Mouse (Mus musculus): ENCODE measurements around the gene Zfp984. TPM values are rescaled to one million over a fixed set of nuclear protein-coding genes. Genes with fewer than 3 reads are reported as not detected.

Zfp984 gene
- 3.6 TPM for polyA plus RNA-seq (2015; fragmentation: Illumina TruSeq; extraction: RNeasy Lipid Tissue Mini Kit (QIAGEN cat#74804); ENCODE audit: insufficient read depth, low read depth, low replicate concordance)

DNA sequence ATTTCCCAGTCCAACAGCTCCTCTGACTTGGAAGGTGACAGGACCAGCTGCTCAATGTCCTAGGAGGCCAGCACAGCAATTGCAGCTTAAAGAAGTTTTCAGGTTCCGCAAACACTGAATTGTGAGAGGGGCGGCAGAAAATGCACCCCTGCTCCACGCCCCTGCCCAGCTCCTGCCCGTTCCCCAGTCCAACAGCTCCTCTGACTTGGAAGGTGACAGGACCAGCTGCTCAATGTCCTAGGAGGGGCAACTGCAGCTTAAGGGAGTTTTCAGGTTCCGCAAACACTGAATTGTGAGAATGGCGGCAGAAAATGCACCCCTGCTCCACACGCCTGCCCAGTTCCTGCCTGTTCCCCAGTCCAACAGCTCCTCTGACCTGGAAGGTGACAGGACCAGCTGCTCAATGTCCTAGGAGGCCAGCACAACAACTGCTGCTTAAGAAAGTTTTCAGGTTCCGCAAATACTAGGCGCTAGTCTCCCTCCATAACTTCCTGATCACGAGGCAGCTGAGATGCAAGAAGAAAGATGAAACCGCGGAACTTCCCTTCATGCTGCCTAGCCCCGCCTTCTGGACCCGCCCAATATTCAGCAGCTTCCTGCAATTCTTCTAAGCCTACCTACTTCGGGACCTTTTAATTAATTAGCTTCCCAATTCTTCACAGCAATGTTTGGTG, at the start of gene Zfp984:
Gene Zfp984, minus strand, starts transcription at position 497 of the 674 bp plus-strand sequence.

DNA sequence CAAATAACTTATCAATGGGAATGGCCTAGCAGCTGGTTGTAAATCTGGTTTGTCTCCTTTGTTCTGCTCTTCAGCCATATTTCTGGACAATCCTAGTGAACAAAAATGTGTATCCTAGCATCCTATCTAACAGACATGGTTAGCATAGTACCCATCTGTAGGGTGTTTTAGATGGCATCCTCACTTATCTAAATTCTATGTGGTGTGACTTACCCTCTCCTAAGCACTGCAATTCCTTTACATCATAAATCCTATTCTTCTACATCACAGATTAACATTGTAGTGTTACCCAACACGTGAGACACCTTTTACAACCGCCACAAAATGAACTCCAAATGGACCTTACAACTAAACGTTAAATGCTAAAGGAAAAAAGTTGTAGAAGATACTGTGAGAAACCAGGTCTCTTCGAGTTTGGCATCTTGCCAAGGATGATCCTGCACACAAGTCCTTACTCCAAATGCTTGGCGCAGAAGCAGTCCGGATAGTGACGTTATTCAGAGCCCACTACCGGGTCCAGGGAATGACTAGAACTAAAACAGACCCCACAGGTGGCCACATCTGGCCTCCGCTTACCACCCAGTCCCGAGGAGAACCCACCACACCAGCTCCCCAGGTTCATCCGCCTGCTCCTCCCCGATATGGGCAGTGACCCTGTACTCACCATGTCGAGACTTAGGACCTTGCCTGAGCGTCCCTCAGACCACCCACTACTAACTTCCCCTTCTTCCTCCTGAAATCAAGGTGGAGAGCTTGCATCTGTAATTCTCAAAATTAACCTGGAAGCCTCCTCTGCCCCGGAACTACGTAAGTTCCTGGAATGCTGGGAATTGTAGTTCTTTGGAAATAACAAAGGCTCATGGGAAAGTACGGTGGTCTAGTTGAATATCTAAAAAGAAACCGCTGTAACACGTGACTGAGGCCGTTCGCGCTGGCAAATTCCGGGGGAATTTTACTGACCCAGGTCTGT, 38.3 kb upstream of the Zfp984 start, which contains the start of gene Zfp933:
Gene Zfp933, minus strand, starts transcription at position 753 of the 970 bp plus-strand sequence.

Other genes starting within 250 kb of the Zfp984 start
- 2.3 TPM for gene Zfp979, start 167.3 kb downstream of the Zfp984 start, polyA plus RNA-seq (2015; fragmentation: Illumina TruSeq; extraction: RNeasy Lipid Tissue Mini Kit (QIAGEN cat#74804); ENCODE audit: insufficient read depth, low read depth, low replicate concordance)
- not detected for gene Zfp534, start 107.2 kb downstream of the Zfp984 start, polyA plus RNA-seq (2015; fragmentation: Illumina TruSeq; extraction: RNeasy Lipid Tissue Mini Kit (QIAGEN cat#74804); ENCODE audit: insufficient read depth, low read depth, low replicate concordance)
- 2.1 TPM for gene Zfp933, start 38.6 kb upstream of the Zfp984 start, polyA plus RNA-seq (2015; fragmentation: Illumina TruSeq; extraction: RNeasy Lipid Tissue Mini Kit (QIAGEN cat#74804); ENCODE audit: insufficient read depth, low read depth, low replicate concordance)
- 26.2 TPM for gene Miip, start 59.0 kb upstream of the Zfp984 start, polyA plus RNA-seq (2015; fragmentation: Illumina TruSeq; extraction: RNeasy Lipid Tissue Mini Kit (QIAGEN cat#74804); ENCODE audit: insufficient read depth, low read depth, low replicate concordance)
- gene Fv1, start 59.2 kb upstream of the Zfp984 start, polyA plus RNA-seq (2015; fragmentation: Illumina TruSeq; extraction: RNeasy Lipid Tissue Mini Kit (QIAGEN cat#74804); ENCODE audit: insufficient read depth, low read depth, low replicate concordance), result 1.4 TPM
- 8.5 TPM for gene Mfn2, start 94.9 kb upstream of the Zfp984 start, polyA plus RNA-seq (2015; fragmentation: Illumina TruSeq; extraction: RNeasy Lipid Tissue Mini Kit (QIAGEN cat#74804); ENCODE audit: insufficient read depth, low read depth, low replicate concordance)
- gene Plod1, start 127.0 kb upstream of the Zfp984 start, polyA plus RNA-seq (2015; fragmentation: Illumina TruSeq; extraction: RNeasy Lipid Tissue Mini Kit (QIAGEN cat#74804); ENCODE audit: insufficient read depth, low read depth, low replicate concordance), result 12.8 TPM
- gene 2510039O18Rik, start 131.1 kb upstream of the Zfp984 start, polyA plus RNA-seq (2015; fragmentation: Illumina TruSeq; extraction: RNeasy Lipid Tissue Mini Kit (QIAGEN cat#74804); ENCODE audit: insufficient read depth, low read depth, low replicate concordance), result 7.1 TPM
- not detected for gene Nppb, start 176.0 kb upstream of the Zfp984 start, polyA plus RNA-seq (2015; fragmentation: Illumina TruSeq; extraction: RNeasy Lipid Tissue Mini Kit (QIAGEN cat#74804); ENCODE audit: insufficient read depth, low read depth, low replicate concordance)
- gene Nppa, start 190.9 kb upstream of the Zfp984 start, polyA plus RNA-seq (2015; fragmentation: Illumina TruSeq; extraction: RNeasy Lipid Tissue Mini Kit (QIAGEN cat#74804); ENCODE audit: insufficient read depth, low read depth, low replicate concordance), result not detected
- 2.5 TPM for gene Clcn6, start 229.0 kb upstream of the Zfp984 start, polyA plus RNA-seq (2015; fragmentation: Illumina TruSeq; extraction: RNeasy Lipid Tissue Mini Kit (QIAGEN cat#74804); ENCODE audit: insufficient read depth, low read depth, low replicate concordance)
- gene Mthfr, start 229.3 kb upstream of the Zfp984 start, polyA plus RNA-seq (2015; fragmentation: Illumina TruSeq; extraction: RNeasy Lipid Tissue Mini Kit (QIAGEN cat#74804); ENCODE audit: insufficient read depth, low read depth, low replicate concordance), result 21.1 TPM